Mouse (Mus musculus) cerebellum, adult 2 months (tissue): ENCODE measurements around the gene Srrt. TPM values are rescaled to one million over a fixed set of nuclear protein-coding genes. Genes with fewer than 3 reads are reported as not detected.

ENCODE experiments used
- DNase-seq, 2 experiments: peaks; one replicate each; pipeline ENCODE4 v3.0.0; 2021
- H3K27ac ChIP-seq: fragments of 200-500 bp; 2 replicates; pipeline ENCODE4 v1.5.1; 2012; ENCODE audit warnings: low read length, control low read depth, inconsistent platforms; ENCODE audit not compliant: insufficient read depth
- H3K27me3 ChIP-seq: fragments of 200-500 bp; 2 replicates; pipeline ENCODE4 v1.6.1; 2012; ENCODE audit warnings: inconsistent platforms, mild to moderate bottlenecking, low read length, moderate library complexity; ENCODE audit not compliant: control insufficient read depth, insufficient read depth
- H3K4me1 ChIP-seq: fragments of 200-500 bp; 2 replicates; pipeline ENCODE4 v1.6.1; 2011; ENCODE audit warnings: low read length; ENCODE audit not compliant: control insufficient read depth, insufficient read depth
- H3K4me3 ChIP-seq: fragments of 200-500 bp; replicated peaks from 2 replicates; pipeline ENCODE3; 2011; ENCODE audit warnings: mild to moderate bottlenecking, low read depth, low read length, control low read depth; ENCODE audit not compliant: insufficient read depth
- CTCF ChIP-seq: fragments of 200-500 bp; IDR thresholded peaks from 2 replicates; pipeline ENCODE4 v1.5.1; 2011; ENCODE audit warnings: low read depth, mild to moderate bottlenecking, control low read depth, low read length, moderate library complexity, borderline replicate concordance; ENCODE audit not compliant: insufficient read depth
- POLR2A ChIP-seq: fragments of 200-500 bp; IDR thresholded peaks from 2 replicates; pipeline ENCODE4 v1.6.1; 2011; ENCODE audit warnings: low read length, control low read depth, borderline replicate concordance; ENCODE audit not compliant: insufficient read depth
- WGBS: fragments of 180-500 bp; shearing (Covaris S2); methylation state at CpG from one replicate; pipeline ENCODE4 v1.1.7; 2018; 5-methylcytosine and 5-hydroxymethylcytosine counted together
- polyA plus RNA-seq: library from polyadenylated mRNA; depleted of rRNA; stranded (reverse); fragments of >200 nt; gene quantifications from 2 replicates; pipeline ENCODE4 v1.2.3, GENCODE M21; 2012; rRNA removed

Srrt gene
- polyA plus RNA-seq, result 208 and 224 TPM in 2 replicates

GRCm38 (mm10) chr5:137307071-137307912, at the start of gene Srrt:
Gene Srrt (minus strand): TSS chr5:137307674.
- peak; percentile 90 to 93 for DNase-seq
- H3K27ac ChIP-seq, result peak within 1 kb of the TSS; percentile 75
- TF ChIP-seq CTCF (no peak), POLR2A (peak; percentile 82; the same call in 1 of the 2 replicates)
- H3K4me3 ChIP-seq, result peak within 1 kb of the TSS; percentile 95
- WGBS, result 1% methylated on average over 71 of the region's 72 CpGs
- peaks cover 3% of the 10 kb centered on the region; the same call in 1 of the 2 replicates for H3K4me1 ChIP-seq
- H3K27me3 ChIP-seq, result no peaks in the 10 kb centered on the region

GRCm38 (mm10) chr5:137354091-137354490, 46.6 kb upstream of the Srrt start:
- TF ChIP-seq POLR2A (no peak), CTCF (no peak)
- WGBS, result 80% methylated on average over 17 of the region's 17 CpGs
- Histone ChIP-seq H3K27me3 (no peaks in the 10 kb centered on the region), H3K4me1 (no peaks in the 10 kb centered on the region), H3K27ac (no peak overlapping the region), H3K4me3 (no peak overlapping the region)
- no peak for DNase-seq

GRCm38 (mm10) chr5:137352011-137352975, 44.8 kb upstream of the Srrt start:
- WGBS, result 31% methylated on average over 16 of the region's 16 CpGs
- no peak overlapping the region for H3K27ac ChIP-seq
- H3K27me3 ChIP-seq, result no peaks in the 10 kb centered on the region; the same call in 1 of the 2 replicates
- DNase-seq, result no peak
- H3K4me1 ChIP-seq, result no peaks in the 10 kb centered on the region
- TF ChIP-seq POLR2A (no peak), CTCF (no peak)
- H3K4me3 ChIP-seq, result no peak overlapping the region

GRCm38 (mm10) chr5:137351394-137351793, 43.9 kb upstream of the Srrt start:
- WGBS, result 34% methylated on average over 4 of the region's 4 CpGs
- DNase-seq, result no peak
- Histone ChIP-seq H3K27ac (no peak overlapping the region), H3K27me3 (no peaks in the 10 kb centered on the region; the same call in 1 of the 2 replicates), H3K4me1 (no peaks in the 10 kb centered on the region), H3K4me3 (no peak overlapping the region)
- no peak for TF ChIP-seq CTCF
- no peak for TF ChIP-seq POLR2A

- H3K4me3 ChIP-seq, result no peak overlapping the region
- no peaks in the 10 kb centered on the region; the same call in 1 of the 2 replicates for H3K27me3 ChIP-seq
- TF ChIP-seq CTCF (no peak), POLR2A (no peak)
- no peak overlapping the region for H3K27ac ChIP-seq
- 19% methylated on average over 8 of the region's 8 CpGs for whole genome bisulfite sequencing
- DNase-seq, result no peak
- no peaks in the 10 kb centered on the region for H3K4me1 ChIP-seq
Measured at GRCm38 (mm10) chr5:137351058-137351380, 43.5 kb upstream of the Srrt start.

GRCm38 (mm10) chr5:137350205-137351057, 43.0 kb upstream of the Srrt start:
- no peaks in the 10 kb centered on the region for H3K4me1 ChIP-seq
- DNase-seq, result no peak
- H3K27me3 ChIP-seq, result no peaks in the 10 kb centered on the region; the same call in 1 of the 2 replicates
- no peak for TF ChIP-seq POLR2A
- under 1% methylated on average over 55 of the region's 55 CpGs for WGBS
- no peak overlapping the region for H3K27ac ChIP-seq
- H3K4me3 ChIP-seq, result no peak overlapping the region
